Comparison of ENCODE assay signal across 19 mouse cellular contexts in genomic region chr15:97716782-97717181, GRCm38 (mm10). TPM values are rescaled to one million over a fixed set of nuclear protein-coding genes. Genes with fewer than 3 reads are reported as not detected.
"Had no signal": no experiment of that assay in that cellular context is flagged by ENCODE, and none has a peak within 500 bp of the region (broad histone marks: within the 10 kb centered on the region; RNA-seq: fewer than 3 reads in every experiment).

No protein-coding gene starts in this region.

- H3K9me3 ChIP-seq: midbrain, embryonic 10.5 days; midbrain, embryonic 13.5 days; neural tube, embryonic 13.5 days; neural tube, embryonic 15.5 days had no signal

- H3K4me3 ChIP-seq: midbrain, embryonic 10.5 days; midbrain, embryonic 13.5 days; myocyte; neural tube, embryonic 13.5 days; neural tube, embryonic 15.5 days had no signal

- ATAC-seq: midbrain, embryonic 13.5 days; midbrain, embryonic 16.5 days had no signal

- H3K4me1 ChIP-seq: midbrain, embryonic 13.5 days had no signal

- H3K9ac ChIP-seq: liver, embryonic 14.5 days; lung, embryonic 14.5 days; midbrain, embryonic 13.5 days; neural tube, embryonic 13.5 days; neural tube, embryonic 15.5 days had no signal

- H3K27ac ChIP-seq: liver, embryonic 14.5 days; midbrain, embryonic 10.5 days; midbrain, embryonic 13.5 days; neural tube, embryonic 13.5 days; neural tube, embryonic 15.5 days had no signal

- H3K27me3 ChIP-seq: midbrain, embryonic 13.5 days; neural tube, embryonic 13.5 days; neural tube, embryonic 15.5 days had no signal

- H3K4me2 ChIP-seq: lung, embryonic 14.5 days; midbrain, embryonic 13.5 days; neural tube, embryonic 13.5 days; neural tube, embryonic 15.5 days had no signal

- H3K36me3 ChIP-seq: midbrain, embryonic 10.5 days; midbrain, embryonic 13.5 days; neural tube, embryonic 13.5 days; neural tube, embryonic 15.5 days had no signal

- DNase-seq: lung, adult 18-20 months; lung, embryonic 14.5 days; lung, postnatal 10 days; lung, postnatal 4 days; retina, postnatal 1 day; right cerebral cortex, adult 18-20 months; right cerebral cortex, postnatal 25 days; right cerebral cortex, postnatal 4 days; spleen, adult 18-20 months; thymus, adult 18-20 months; thymus, postnatal 25 days; thymus, postnatal 4 days had no signal

RNA-seq across cellular contexts. Expression of gene Endou, which starts 14.4 kb away (rescaled TPM):
- polyA plus RNA-seq: lung, embryonic 14.5 days had no signal
